Mouse (Mus musculus) liver, embryonic 14.5 days (tissue): ENCODE results near the gene Tmx4. TPM values are rescaled to one million over a fixed set of nuclear protein-coding genes. Genes with fewer than 3 reads are reported as not detected.

Experiments
- ATAC-seq: fragments of 200-750 bp; cut with Nextera tagmentation; 2 replicates; pipeline ENCODE4 v1.8.0; 2017; ENCODE audit warnings: moderate number of reproducible peaks, mild to moderate bottlenecking, moderate library complexity; ENCODE audit not compliant: insufficient read depth
- DNase-seq, 3 experiments: peaks; one replicate each; pipeline ENCODE4 v3.0.0-alpha.2; 2012 to 2013; ENCODE audit warnings: low read depth in 3 of 3, low spot score in 3 of 3
- H3K27ac ChIP-seq: fragments of 300-500 bp; sonication (generic); 2 replicates; pipeline ENCODE4 v1.5.1; 2014; ENCODE audit warnings: moderate library complexity, mild to moderate bottlenecking, control low read depth, inconsistent platforms
- H3K27me3 ChIP-seq: fragments of 300-500 bp; sonication (generic); 2 replicates; pipeline ENCODE4 v1.6.1; 2014; ENCODE audit warnings: mild to moderate bottlenecking, low read length, moderate library complexity; ENCODE audit not compliant: control insufficient read depth, insufficient read depth
- H3K36me3 ChIP-seq: fragments of 300-500 bp; sonication (generic); replicated peaks from 2 replicates; pipeline ENCODE4 v1.6.1; 2014; ENCODE audit warnings: low read depth; ENCODE audit not compliant: control insufficient read depth, insufficient read depth
- H3K4me1 ChIP-seq, 2 experiments: fragments of 200-500 bp in 1 of 2; fragments of 300-500 bp in 1 of 2; sonication (generic) in 1 of 2; replicated peaks; 2 replicates each; pipeline ENCODE4 v1.6.1; 2012 to 2014; ENCODE audit warnings: antibody characterized with exemption in 1 of 2, inconsistent platforms in 1 of 2, low read length in 1 of 2; ENCODE audit not compliant: control insufficient read depth in 2 of 2, insufficient read depth in 2 of 2
- H3K4me2 ChIP-seq: fragments of 300-500 bp; sonication (generic); 2 replicates; pipeline ENCODE4 v1.6.1; 2014; ENCODE audit warnings: low read depth, mild to moderate bottlenecking, control low read depth, moderate library complexity
- H3K4me3 ChIP-seq, 2 experiments: fragments of 200-500 bp in 1 of 2; fragments of 300-500 bp in 1 of 2; sonication (generic) in 1 of 2; 2 replicates each; pipeline ENCODE4 v1.5.1; 2012 to 2014; ENCODE audit warnings: low read depth in 2 of 2, low read length in 2 of 2, mild to moderate bottlenecking in 2 of 2, control low read depth in 1 of 2, inconsistent platforms in 1 of 2, moderate library complexity in 1 of 2; ENCODE audit not compliant: insufficient read depth in 1 of 2
- H3K9ac ChIP-seq: fragments of 300-500 bp; sonication (generic); replicated peaks from 2 replicates; pipeline ENCODE4 v1.6.1; 2014; ENCODE audit warnings: mild to moderate bottlenecking, control low read depth, moderate library complexity
- H3K9me3 ChIP-seq: fragments of 300-500 bp; sonication (generic); 2 replicates; pipeline ENCODE4 v1.6.1; 2016; ENCODE audit warnings: low read length, mixed read lengths; ENCODE audit not compliant: control insufficient read depth
- CTCF ChIP-seq: IDR thresholded peaks from 2 replicates; pipeline ENCODE4 v1.5.1; 2016; ENCODE audit warnings: antibody characterized with exemption, low read depth, control low read depth
- EP300 ChIP-seq: IDR thresholded peaks from 2 replicates; pipeline ENCODE4 v1.6.1; 2016; ENCODE audit warnings: antibody characterized with exemption, low read depth
- WGBS: fragments of 180-500 bp; shearing (Covaris S2); extraction: QIAGEN DNeasy Blood & Tissue Kit; methylation state at CpG from one replicate; pipeline ENCODE4 v1.1.7; 2014; ENCODE audit not compliant: insufficient replicate concordance; 5-methylcytosine and 5-hydroxymethylcytosine counted together
- polyA plus RNA-seq, 2 experiments: library from polyadenylated mRNA; depleted of rRNA in 1 of 2; stranded (reverse) in 1 of 2; unstranded in 1 of 2; fragments of >200 nt; fragmentation: Nextera tagmentation in 1 of 2; extraction: Ambion mirVana in 1 of 2; gene quantifications; 2 replicates each; pipeline versions ENCODE4 v1.2.1 to v1.2.3; 2012 to 2014

Tmx4 gene
- polyA plus RNA-seq, 2 experiments: 4.6 to 9.6 TPM

DNA sequence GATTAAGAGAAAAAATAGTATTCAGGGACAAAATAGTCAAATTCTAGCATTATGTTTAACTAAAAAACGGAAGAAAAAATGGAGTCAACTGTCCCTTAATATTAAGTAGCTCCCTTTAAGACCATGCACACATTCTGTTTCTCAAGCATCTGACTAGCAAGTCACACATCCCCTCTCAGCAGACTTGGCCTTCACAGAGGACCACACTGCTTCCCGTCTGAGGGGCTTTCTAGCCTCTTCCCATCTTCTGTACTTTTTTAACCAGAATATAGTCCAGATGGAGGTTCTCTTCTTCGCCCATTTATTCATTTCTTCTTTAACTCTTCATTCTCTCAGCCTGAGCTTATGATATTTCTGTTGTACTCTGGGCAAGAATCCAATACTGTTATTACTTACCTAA, 35.6 kb upstream of the Tmx4 start:
- no peak overlapping the region for H3K27ac ChIP-seq
- no peak overlapping the region for H3K9ac ChIP-seq
- no peak overlapping the region for H3K4me3 ChIP-seq
- ATAC-seq (no peak), DNase-seq (no peak)
- H3K27me3 ChIP-seq: no peaks in the 10 kb centered on the region
- H3K36me3 ChIP-seq: no peaks in the 10 kb centered on the region
- 35% methylated on average over 3 of the region's 3 CpGs for WGBS
- H3K4me1 ChIP-seq: no peaks in the 10 kb centered on the region
- no peaks in the 10 kb centered on the region for H3K9me3 ChIP-seq
- no peak overlapping the region for H3K4me2 ChIP-seq
- no peak for TF ChIP-seq CTCF
- no peak for TF ChIP-seq EP300

DNA sequence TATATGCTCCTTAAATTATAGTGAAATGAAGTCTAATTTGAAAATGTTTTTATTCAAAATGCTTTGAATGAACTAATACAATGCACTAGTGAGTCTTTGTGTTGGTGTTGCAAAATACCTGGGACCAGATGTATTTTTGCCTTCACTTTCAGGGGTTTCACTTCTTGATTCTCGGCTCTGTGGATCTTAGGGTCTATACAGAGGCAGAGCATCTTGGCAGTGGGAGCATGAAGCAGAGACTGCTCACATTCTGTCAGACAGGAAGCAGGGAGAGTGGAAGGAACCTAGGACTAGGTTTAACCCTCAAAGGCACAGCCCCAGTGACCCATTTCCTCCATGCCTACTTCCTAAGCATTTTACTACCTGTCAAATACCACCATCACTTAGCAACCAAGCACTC, 31.5 kb upstream of the Tmx4 start:
- Histone ChIP-seq H3K4me1 (no peaks in the 10 kb centered on the region), H3K4me2 (no peak overlapping the region), H3K27me3 (no peaks in the 10 kb centered on the region), H3K9ac (no peak overlapping the region), H3K27ac (no peak overlapping the region), H3K9me3 (no peaks in the 10 kb centered on the region), H3K36me3 (no peaks in the 10 kb centered on the region), H3K4me3 (no peak overlapping the region)
- WGBS: 30% methylated on average over 1 of the region's 1 CpGs
- TF ChIP-seq CTCF: no peak
- ATAC-seq (no peak), DNase-seq (no peak)

DNA sequence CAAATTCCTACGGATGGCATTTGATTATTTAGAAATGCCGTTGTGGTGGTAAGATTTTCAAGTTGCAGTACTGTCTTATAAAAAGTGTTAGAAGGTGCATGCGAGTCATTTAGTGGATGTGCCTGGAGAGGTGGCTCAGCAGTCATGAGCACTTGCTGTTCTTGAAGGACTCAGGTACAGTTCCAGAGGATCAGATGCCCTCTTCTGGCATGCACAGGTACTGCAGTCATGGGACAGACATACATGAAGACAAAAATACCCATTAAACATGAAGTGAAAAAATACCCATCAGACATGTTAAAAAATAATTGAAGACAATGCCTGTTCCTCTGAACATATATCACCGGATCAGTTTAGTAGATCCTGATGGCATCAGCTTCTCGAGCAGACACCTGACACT, 29.7 kb upstream of the Tmx4 start:
- WGBS: 50% methylated on average over 5 of the region's 5 CpGs
- Histone ChIP-seq H3K9me3 (no peaks in the 10 kb centered on the region), H3K4me3 (no peak overlapping the region), H3K27ac (no peak overlapping the region), H3K4me1 (no peaks in the 10 kb centered on the region), H3K27me3 (no peaks in the 10 kb centered on the region), H3K4me2 (no peak overlapping the region), H3K36me3 (no peaks in the 10 kb centered on the region), H3K9ac (no peak overlapping the region)
- 0 out of 2 replicates have a peak, but pooled peaks have one; percentile 41 for ATAC-seq
- TF ChIP-seq EP300 (no peak), CTCF (peak; percentile 84)
- DNase-seq: peak; percentile 30 to 42 (median 33)

DNA sequence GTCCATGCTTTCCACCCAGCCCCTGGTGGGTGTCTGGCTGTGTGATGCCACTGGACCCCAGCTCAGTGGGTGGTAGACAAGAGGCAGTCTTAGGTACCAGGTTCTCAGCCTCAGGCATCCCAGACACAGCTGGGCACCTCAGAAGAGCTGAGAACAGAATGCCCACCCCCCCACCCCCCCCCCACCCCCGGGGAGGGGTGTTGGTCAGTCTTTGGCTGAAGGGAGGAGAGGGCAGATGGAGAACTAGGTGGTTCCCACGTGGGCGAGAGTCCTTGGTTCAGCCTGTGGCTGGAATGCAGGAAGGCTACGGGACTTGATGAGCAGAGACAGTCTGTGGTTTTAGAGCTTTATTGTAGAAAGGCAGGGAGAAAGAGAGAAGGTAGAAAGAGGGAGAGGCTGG, 12.5 kb upstream of the Tmx4 start:
- Histone ChIP-seq H3K4me1 (no peaks in the 10 kb centered on the region), H3K4me2 (no peak overlapping the region), H3K9me3 (no peaks in the 10 kb centered on the region), H3K27me3 (no peaks in the 10 kb centered on the region), H3K36me3 (no peaks in the 10 kb centered on the region), H3K9ac (no peak overlapping the region), H3K4me3 (no peak overlapping the region), H3K27ac (no peak overlapping the region)
- ATAC-seq (no peak), DNase-seq (no peak)
- TF ChIP-seq CTCF: no peak
- no peak for TF ChIP-seq EP300
- WGBS: 11% methylated on average over 4 of the region's 4 CpGs

DNA sequence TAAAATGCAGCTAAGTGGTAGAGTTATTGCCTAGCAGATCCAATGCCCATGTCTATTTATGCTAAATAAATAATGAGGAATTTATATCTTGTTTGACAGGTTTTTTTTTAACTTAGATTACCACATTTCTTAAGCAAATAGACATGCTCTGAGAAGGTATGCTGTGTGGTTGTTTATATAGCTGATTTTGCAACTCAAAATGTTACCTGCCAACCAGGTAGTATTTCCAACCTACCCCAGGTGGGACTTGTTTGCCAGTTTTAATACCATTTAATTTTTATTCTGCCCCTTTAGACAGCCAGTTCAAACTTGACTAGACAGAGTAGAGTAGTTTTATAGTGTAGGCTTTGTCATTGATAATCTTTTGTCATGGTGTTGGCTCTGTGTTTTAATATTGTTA, 10.7 kb upstream of the Tmx4 start:
- H3K27me3 ChIP-seq: no peaks in the 10 kb centered on the region
- DNase-seq (no peak), ATAC-seq (no peak)
- H3K4me3 ChIP-seq: no peak overlapping the region
- H3K9me3 ChIP-seq: no peaks in the 10 kb centered on the region
- no peak overlapping the region for H3K27ac ChIP-seq
- no peaks in the 10 kb centered on the region for H3K4me1 ChIP-seq
- no peak overlapping the region for H3K4me2 ChIP-seq
- H3K9ac ChIP-seq: no peak overlapping the region
- TF ChIP-seq CTCF (no peak), EP300 (no peak)
- no peaks in the 10 kb centered on the region for H3K36me3 ChIP-seq

DNA sequence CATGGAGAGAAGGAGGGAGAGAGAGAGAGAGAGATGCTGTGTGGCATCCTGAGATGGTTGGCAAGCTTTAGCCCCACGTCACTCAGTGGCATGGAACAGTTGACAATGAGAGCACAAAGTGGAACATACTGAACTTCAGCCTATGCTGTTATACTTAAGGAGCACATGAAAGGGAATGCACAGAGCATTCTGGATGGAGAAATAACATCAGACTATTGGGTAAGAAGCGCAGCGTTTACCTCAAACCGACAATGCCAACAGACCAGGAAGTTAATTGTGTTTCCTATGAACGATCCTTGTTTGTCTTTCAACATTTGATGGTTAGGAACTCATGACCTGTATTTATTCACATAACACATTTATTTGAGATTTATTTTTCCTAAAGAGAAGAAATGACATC, 8.8 kb upstream of the Tmx4 start:
- WGBS: 64% methylated on average over 5 of the region's 5 CpGs
- H3K4me1 ChIP-seq: no peaks in the 10 kb centered on the region

More for the DNA sequence above, 8.8 kb upstream of the Tmx4 start:
- DNase-seq: no peak
- Histone ChIP-seq H3K27me3 (no peaks in the 10 kb centered on the region; the same call in 1 of the 2 replicates), H3K9ac (no peak overlapping the region), H3K4me2 (no peak overlapping the region), H3K27ac (no peak overlapping the region), H3K36me3 (no peaks in the 10 kb centered on the region), H3K4me3 (no peak overlapping the region), H3K9me3 (no peaks in the 10 kb centered on the region)
- ATAC-seq: no peak
- TF ChIP-seq EP300 (no peak), CTCF (no peak)
